Mouse (Mus musculus): ENCODE measurements around the gene Cacna1c.
"Not testable (repeated sequence)": the region's sequence is repeated elsewhere in the genome, so short reads cannot be mapped to it uniquely, and the experiment has no call there.

Gene Cacna1c

GRCm38 (mm10) chr6:118593377-118594061, 602.7 kb downstream of the Cacna1c start:
- DNase-seq (ENCODE audit: low spot score): peak; percentile 30

- DNase-seq (ENCODE audit: low spot score): no peak
These were observed 603.4 kb downstream of the Cacna1c start for GRCm38 (mm10) chr6:118592662-118593376.

- DNase-seq (ENCODE audit: low spot score): not testable (repeated sequence)
These were observed 617.5 kb downstream of the Cacna1c start for GRCm38 (mm10) chr6:118578741-118579140.

- DNase-seq (ENCODE audit: low spot score): no peak
These were observed 621.9 kb downstream of the Cacna1c start for GRCm38 (mm10) chr6:118574351-118574750.

DNA sequence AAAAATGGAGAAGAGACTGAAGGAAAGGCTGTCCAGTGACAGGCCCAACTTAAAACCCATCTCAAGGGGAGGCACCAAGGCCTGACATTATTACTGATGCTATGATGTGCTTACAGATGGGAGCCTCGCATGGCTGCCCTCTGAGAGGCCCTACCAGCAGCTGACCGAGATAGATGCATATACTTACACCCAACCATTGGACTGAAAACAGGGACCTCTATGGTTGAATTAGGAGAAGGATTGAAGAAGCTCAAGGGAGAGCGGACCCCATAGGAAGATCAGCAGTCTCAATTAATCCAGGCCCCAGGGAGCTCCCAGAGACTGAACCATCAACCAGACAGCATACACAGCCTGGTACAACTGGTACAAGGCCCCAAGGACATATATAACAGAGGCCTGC, 628.4 kb downstream of the Cacna1c start:
- DNase-seq (ENCODE audit: low spot score): no peak

GRCm38 (mm10) chr6:118561745-118562609, 634.2 kb downstream of the Cacna1c start, which contains the start of gene Ankrd26:
TSS of gene Ankrd26 (minus strand) at chr6:118562226.
- peak; percentile 93 for DNase-seq (ENCODE audit: low spot score)

DNA sequence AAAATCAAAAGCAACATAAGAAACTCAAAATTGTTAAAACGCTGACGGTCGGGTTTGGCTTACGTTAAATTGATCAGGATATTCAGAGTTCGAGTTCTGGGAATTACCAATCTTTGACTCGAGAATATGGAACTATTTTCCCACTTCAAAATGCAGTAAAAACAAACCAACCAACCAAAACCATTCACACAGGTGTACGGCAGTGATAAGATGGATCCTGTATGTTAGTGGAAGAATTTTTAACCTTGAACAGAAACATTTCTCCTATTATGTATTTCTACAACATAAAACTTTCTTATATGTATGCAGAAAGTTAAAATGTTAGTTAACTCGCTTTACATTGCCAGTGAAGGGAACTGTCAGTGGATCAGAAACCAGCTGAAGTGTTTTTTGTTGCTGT, 635.0 kb downstream of the Cacna1c start:
- DNase-seq (ENCODE audit: low spot score): no peak

DNA sequence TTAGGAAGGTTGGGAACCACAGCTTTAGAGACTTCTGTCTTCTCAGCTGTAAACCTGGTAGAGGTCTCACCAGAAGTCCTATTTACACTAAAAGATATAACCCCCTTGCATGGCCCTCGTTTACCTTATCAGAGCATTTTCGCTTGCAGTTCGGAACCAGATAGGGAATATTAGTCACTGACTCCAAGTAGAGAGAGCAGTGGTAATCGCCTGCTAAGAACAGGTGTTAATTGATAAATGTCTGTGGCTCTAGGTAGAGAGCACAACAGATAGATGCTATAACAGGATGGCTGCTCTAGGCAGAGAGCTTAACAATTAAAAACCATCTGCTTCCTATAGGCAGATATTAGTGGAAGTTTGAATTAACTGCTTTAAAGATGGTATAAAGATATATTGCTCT, 657.6 kb downstream of the Cacna1c start:
- no peak for DNase-seq (ENCODE audit: low spot score)

All from urinary bladder, postnatal 14 days (tissue).